7 mouse cellular contexts compared by ENCODE assay signal in the genomic region with DNA sequence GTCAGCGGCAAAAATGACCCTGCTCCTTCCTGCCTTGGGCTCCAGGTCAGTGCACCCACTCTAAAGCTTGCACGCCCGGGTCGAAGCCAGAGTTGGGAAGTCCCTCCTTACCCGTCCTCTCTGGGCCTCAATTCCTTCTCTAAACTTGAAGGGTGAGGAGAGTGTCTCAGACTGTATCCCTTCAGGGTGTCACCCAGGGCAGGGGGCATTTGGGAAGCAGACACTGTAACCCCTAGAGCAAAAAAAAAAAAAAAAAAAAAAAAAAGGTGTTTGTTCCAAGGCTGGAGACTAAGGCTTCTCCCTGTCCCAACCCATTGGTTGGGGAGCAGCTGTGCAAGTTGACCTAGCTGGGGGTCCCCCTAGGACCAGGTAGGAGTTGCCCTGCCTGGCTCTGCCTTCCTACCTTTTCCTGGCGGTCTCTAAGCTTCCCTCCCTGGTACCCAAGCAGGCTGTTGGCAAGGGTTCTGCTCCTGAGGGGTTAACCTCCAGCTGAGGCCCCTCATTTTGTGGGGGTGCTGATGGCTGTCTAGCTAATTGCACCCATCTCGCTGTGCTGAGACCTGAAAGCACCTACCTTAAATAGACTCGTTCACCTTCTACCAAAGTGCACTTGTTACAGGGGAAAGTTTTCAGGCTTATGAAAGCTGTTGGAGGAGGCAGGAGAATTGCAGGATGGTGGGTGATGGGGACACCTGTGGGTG. TPM values are rescaled to one million over a fixed set of nuclear protein-coding genes. Genes with fewer than 3 reads are reported as not detected.
DNase-seq lines count a peak whose midpoint lies in the region; ATAC-seq and TF ChIP-seq lines count a peak whose summit lies in the region.

No protein-coding gene starts in this region.

- H3K4me2 ChIP-seq in lung, embryonic 15.5 days = peak overlapping the region; percentile 93
- peak overlapping the region; percentile 98 for H3K4me2 ChIP-seq in intestine, embryonic 16.5 days (ENCODE audit: low read depth, low read length)
- H3K4me2 ChIP-seq in neural tube, embryonic 15.5 days = peak overlapping the region; percentile 94

- no peak overlapping the region for H3K27ac ChIP-seq in lung, embryonic 15.5 days
- H3K27ac ChIP-seq in embryonic fibroblast, embryonic 13.5 days (ENCODE audit: insufficient read depth, low read length) = peak overlapping the region; percentile 70; the same call in 1 of the 2 replicates
- no peak overlapping the region for H3K27ac ChIP-seq in intestine, embryonic 16.5 days (ENCODE audit: low read length)
- H3K27ac ChIP-seq in neural tube, embryonic 15.5 days (replicated peaks) = no peak overlapping the region

- 0 out of 2 replicates have a peak, but pooled peaks cover 3% of the 10 kb centered on the region for H3K27me3 ChIP-seq in lung, embryonic 15.5 days
- no peaks in the 10 kb centered on the region for H3K27me3 ChIP-seq in intestine, embryonic 16.5 days (replicated peaks; ENCODE audit: control insufficient read depth, insufficient read depth, low read length)
- H3K27me3 ChIP-seq in neural tube, embryonic 15.5 days (replicated peaks) = peaks cover 39% of the 10 kb centered on the region

- ATAC-seq in lung, embryonic 15.5 days (ENCODE audit: borderline replicate concordance, extremely low read depth, low FRiP score, low TSS enrichment) = no peak; the same call in 1 of the 2 replicates
- no peak for ATAC-seq in intestine, embryonic 16.5 days
- ATAC-seq in neural tube, embryonic 15.5 days (ENCODE audit: low FRiP score) = no peak

- TF ChIP-seq POLR2A in embryonic fibroblast, embryonic 13.5 days (IDR thresholded peaks at IDR 0.05; ENCODE audit: low read depth, low read length) = no peak

- H3K4me3 ChIP-seq in lung, embryonic 15.5 days = peak overlapping the region; percentile 52
- H3K4me3 ChIP-seq in embryonic fibroblast, embryonic 13.5 days (ENCODE audit: insufficient read depth, low read length) = peak overlapping the region; percentile 83
- peak overlapping the region; percentile 64 for H3K4me3 ChIP-seq in intestine, embryonic 16.5 days (ENCODE audit: low read length)
- H3K4me3 ChIP-seq in neural tube, embryonic 15.5 days (replicated peaks) = peak overlapping the region; percentile 50

- no peaks in the 10 kb centered on the region for H3K9me3 ChIP-seq in lung, embryonic 15.5 days
- H3K9me3 ChIP-seq in intestine, embryonic 16.5 days (ENCODE audit: control insufficient read depth, low read length) = no peaks in the 10 kb centered on the region
- no peaks in the 10 kb centered on the region for H3K9me3 ChIP-seq in neural tube, embryonic 15.5 days (replicated peaks)

- TF ChIP-seq CTCF in embryonic fibroblast, embryonic 13.5 days (IDR thresholded peaks at IDR 0.05; ENCODE audit: borderline replicate concordance, insufficient read depth, low read length) = no peak

- DNase-seq in lung, postnatal 36 days = no peak
- DNase-seq in frontal cortex, postnatal 25 days (ENCODE audit: low spot score in 2 of 2) = no peak
- DNase-seq in frontal cortex, adult 2 months (ENCODE audit: extremely low spot score in 1 of 2, low spot score in 1 of 2) = no peak

- peak overlapping the region; percentile 54; the same call in 1 of the 2 replicates for H3K9ac ChIP-seq in lung, embryonic 15.5 days
- peak overlapping the region; percentile 77 for H3K9ac ChIP-seq in intestine, embryonic 16.5 days (ENCODE audit: low read depth, low read length)
- H3K9ac ChIP-seq in neural tube, embryonic 15.5 days (replicated peaks) = no peak overlapping the region

- no peaks in the 10 kb centered on the region for H3K36me3 ChIP-seq in lung, embryonic 15.5 days
- H3K36me3 ChIP-seq in intestine, embryonic 16.5 days (ENCODE audit: control insufficient read depth, insufficient read depth, low read length) = no peaks in the 10 kb centered on the region
- H3K36me3 ChIP-seq in neural tube, embryonic 15.5 days = no peaks in the 10 kb centered on the region

- peaks cover 59% of the 10 kb centered on the region for H3K4me1 ChIP-seq in lung, embryonic 15.5 days
- H3K4me1 ChIP-seq in embryonic fibroblast, embryonic 13.5 days (ENCODE audit: control insufficient read depth, insufficient read depth, low read length) = peaks cover 26% of the 10 kb centered on the region
- peaks cover 51% of the 10 kb centered on the region for H3K4me1 ChIP-seq in intestine, embryonic 16.5 days (ENCODE audit: control insufficient read depth, insufficient read depth, low read length)
- peaks cover 32% of the 10 kb centered on the region for H3K4me1 ChIP-seq in neural tube, embryonic 15.5 days

- WGBS in lung, embryonic 15.5 days = 53% methylated on average over 8 of the region's 8 CpGs
- WGBS in intestine, embryonic 16.5 days = 58% methylated on average over 8 of the region's 8 CpGs
- WGBS in neural tube, embryonic 15.5 days = 59% methylated on average over 8 of the region's 8 CpGs

RNA-seq across cellular contexts. Expression of gene Inf2, which starts 1.1 kb away (rescaled TPM):
- 3.7 and 4.3 TPM in 2 replicates for polyA plus RNA-seq in lung, embryonic 15.5 days (2015; fragmentation: Nextera tagmentation; extraction: Ambion mirVana)
- polyA plus RNA-seq in embryonic fibroblast, embryonic 13.5 days (2011; ENCODE audit: insufficient read length, low read depth, missing spikeins) = 67.6 and 103 TPM in 2 replicates
- 1.6 and 2.6 TPM in 2 replicates for polyA plus RNA-seq in intestine, embryonic 16.5 days (2015; fragmentation: Nextera tagmentation; extraction: Ambion mirVana)
- 1.7 and 2.5 TPM in 2 replicates for polyA plus RNA-seq in neural tube, embryonic 15.5 days (2015; fragmentation: Nextera tagmentation; extraction: Ambion mirVana)
- 87.3 and 106 TPM in 2 replicates for polyA plus RNA-seq in frontal cortex, adult 2 months (2012; rRNA removed)

RNA-seq across cellular contexts. Expression of gene Adssl1, which starts 30.2 kb away (rescaled TPM):
- 8.3 and 9.3 TPM in 2 replicates for polyA plus RNA-seq in lung, embryonic 15.5 days (2015; fragmentation: Nextera tagmentation; extraction: Ambion mirVana)
- 2.2 and 4.8 TPM in 2 replicates for polyA plus RNA-seq in embryonic fibroblast, embryonic 13.5 days (2011; ENCODE audit: insufficient read length, low read depth, missing spikeins)
- 2.1 and 2.7 TPM in 2 replicates for polyA plus RNA-seq in intestine, embryonic 16.5 days (2015; fragmentation: Nextera tagmentation; extraction: Ambion mirVana)
- polyA plus RNA-seq in neural tube, embryonic 15.5 days (2015; fragmentation: Nextera tagmentation; extraction: Ambion mirVana) = 7.6 and 8.6 TPM in 2 replicates
- polyA plus RNA-seq in frontal cortex, adult 2 months (2012; rRNA removed) = 32.6 and 33.0 TPM in 2 replicates

RNA-seq across cellular contexts. Expression of gene Siva1, which starts 54.8 kb away (rescaled TPM):
- polyA plus RNA-seq in lung, embryonic 15.5 days (2015; fragmentation: Nextera tagmentation; extraction: Ambion mirVana) = 232 and 246 TPM in 2 replicates
- 89.1 and 93.5 TPM in 2 replicates for polyA plus RNA-seq in embryonic fibroblast, embryonic 13.5 days (2011; ENCODE audit: insufficient read length, low read depth, missing spikeins)
- 168 and 186 TPM in 2 replicates for polyA plus RNA-seq in intestine, embryonic 16.5 days (2015; fragmentation: Nextera tagmentation; extraction: Ambion mirVana)
- polyA plus RNA-seq in neural tube, embryonic 15.5 days (2015; fragmentation: Nextera tagmentation; extraction: Ambion mirVana) = 48.0 and 96.7 TPM in 2 replicates
- polyA plus RNA-seq in frontal cortex, adult 2 months (2012; rRNA removed) = 24.4 and 30.2 TPM in 2 replicates

Comparison
In these comparisons a context has a peak if more than half of its experiments do, and no peak if none do; other contexts are left out.
1. RNA of gene Inf2, which starts 1.1 kb away (polyA plus RNA-seq): 87.3 to 106 TPM in frontal cortex, adult 2 months and 67.6 to 103 TPM in embryonic fibroblast, embryonic 13.5 days; 3.7 to 4.3 TPM in lung, embryonic 15.5 days, 1.6 to 2.6 TPM in intestine, embryonic 16.5 days and 1.7 to 2.5 TPM in neural tube, embryonic 15.5 days; every median in the first group is over 10 times any median in the second.
2. Peak in every context shown above with its lines, with median percentiles within 50 percentile points of each other: H3K4me2 ChIP-seq and H3K4me3 ChIP-seq.